In genomic region chr2:146051334-146051733, GRCm38 (mm10) we compare ENCODE assay signal across 17 mouse cellular contexts.
"Had no signal": no experiment of that assay in that cellular context is flagged by ENCODE, and none has a peak within 500 bp of the region (broad histone marks: within the 10 kb centered on the region; RNA-seq: fewer than 3 reads in every experiment).

No protein-coding gene starts in this region.

- H3K9ac ChIP-seq: lung, embryonic 14.5 days; neural tube, embryonic 15.5 days had no signal

- H3K4me2 ChIP-seq: liver, embryonic 11.5 days; lung, embryonic 14.5 days; neural tube, embryonic 15.5 days had no signal

- H3K36me3 ChIP-seq: midbrain, embryonic 10.5 days; neural tube, embryonic 15.5 days had no signal

- DNase-seq: kidney, adult 8-10 months; kidney, postnatal 25 days; left cerebral cortex, postnatal 4 days; lung, embryonic 14.5 days; lung, postnatal 10 days; lung, postnatal 4 days; midbrain, embryonic 14.5 days; right cerebral cortex, adult 18-20 months; right cerebral cortex, postnatal 4 days; spleen, adult 18-20 months; thymus, adult 2 months; thymus, postnatal 25 days had no signal

- H3K27me3 ChIP-seq: neural tube, embryonic 15.5 days had no signal

- H3K9me3 ChIP-seq: midbrain, embryonic 10.5 days; neural tube, embryonic 15.5 days had no signal

- H3K4me3 ChIP-seq: layer of hippocampus, adult 2 months; midbrain, embryonic 10.5 days; myocyte; neural tube, embryonic 15.5 days had no signal

- H3K4me1 ChIP-seq: neural tube, embryonic 15.5 days had no signal

- H3K27ac ChIP-seq: layer of hippocampus, adult 2 months; neural tube, embryonic 15.5 days had no signal
